Mouse (Mus musculus): Measurements from ENCODE around the gene Dhx29. TPM values are rescaled to one million over a fixed set of nuclear protein-coding genes. Genes with fewer than 3 reads are reported as not detected.

Dhx29 gene
- 10 to 100 TPM; 11.0 to 12.0 TPM for total RNA-seq (2021)
- long read RNA-seq, experiment 1, full-length matches to known transcripts = 3 of 4 reads
- long read RNA-seq, experiment 1, partial matches to known transcripts = 0 of 4 reads
- long read RNA-seq, experiment 1, other reads (novel, unspliced or antisense) = 1 of 4 reads
- long read RNA-seq, experiment 2, full-length matches to known transcripts = 6 of 7 reads
- long read RNA-seq, experiment 2, partial matches to known transcripts = 1 of 7 reads
- long read RNA-seq, experiment 2, other reads (novel, unspliced or antisense) = 0 of 7 reads

- peak; percentile 98 for DNase-seq
Observed at GRCm38 (mm10) chr13:112927287-112928001, at the start of gene Dhx29, which contains the start of gene Mtrex. Gene Dhx29 (plus strand): TSS chr13:112927454. Gene Mtrex (minus strand): TSS chr13:112927398.

GRCm38 (mm10) chr13:112887234-112887633, 40.0 kb upstream of the Dhx29 start:
- DNase-seq = no peak

- DNase-seq = no peak
Observed at GRCm38 (mm10) chr13:112902176-112902575, 25.1 kb upstream of the Dhx29 start.

GRCm38 (mm10) chr13:112909663-112910062, 17.6 kb upstream of the Dhx29 start:
- DNase-seq = no peak

- DNase-seq = no peak
Observed at GRCm38 (mm10) chr13:112910434-112910833, 16.8 kb upstream of the Dhx29 start.

- DNase-seq = no peak
Observed at GRCm38 (mm10) chr13:112919141-112919865, 8.0 kb upstream of the Dhx29 start.

- DNase-seq = no peak
Observed at GRCm38 (mm10) chr13:112920906-112921305, 6.3 kb upstream of the Dhx29 start.

- no peak for DNase-seq
Observed at GRCm38 (mm10) chr13:112925266-112925665, 2.0 kb upstream of the Dhx29 start.

- no peak for DNase-seq
Observed at GRCm38 (mm10) chr13:112925976-112926375, 1.3 kb upstream of the Dhx29 start.

- peak; percentile 7 for DNase-seq
Observed at GRCm38 (mm10) chr13:112926796-112927195, 458 bp upstream of the Dhx29 start.

- DNase-seq = no peak
Observed at GRCm38 (mm10) chr13:112928038-112928668, 899 bp downstream of the Dhx29 start.

- DNase-seq = no peak
Observed at GRCm38 (mm10) chr13:112938130-112938529, 10.9 kb downstream of the Dhx29 start.

GRCm38 (mm10) chr13:112941879-112942330, 14.7 kb downstream of the Dhx29 start:
- no peak for DNase-seq

- no peak for DNase-seq
Observed at GRCm38 (mm10) chr13:112945312-112945711, 18.1 kb downstream of the Dhx29 start.

GRCm38 (mm10) chr13:112945900-112946299, 18.6 kb downstream of the Dhx29 start:
- no peak for DNase-seq

GRCm38 (mm10) chr13:112954067-112954466, 26.8 kb downstream of the Dhx29 start:
- DNase-seq = no peak

GRCm38 (mm10) chr13:112963081-112963480, 35.8 kb downstream of the Dhx29 start:
- DNase-seq = no peak

- no peak for DNase-seq
Observed at GRCm38 (mm10) chr13:112964421-112964820, 37.2 kb downstream of the Dhx29 start.

GRCm38 (mm10) chr13:112967267-112967666, 40.0 kb downstream of the Dhx29 start:
- DNase-seq = no peak

GRCm38 (mm10) chr13:112976720-112977119, 49.5 kb downstream of the Dhx29 start:
- DNase-seq = no peak

GRCm38 (mm10) chr13:112985605-112986450, 58.6 kb downstream of the Dhx29 start:
- DNase-seq = no peak
